ENCODE assay signal across 1 mouse cellular context in genomic region chr7:80396427-80396826, GRCm38 (mm10).
TF ChIP-seq lines count a peak whose summit lies in the region.

No protein-coding gene starts in this region.

TF ChIP-seq in CH12.LX, 34 proteins besides CTCF, POLR2A, EP300 and RAD21:
- TF ChIP-seq SMC3 (IDR thresholded peaks at IDR 0.05; ENCODE audit: low read depth, low read length), result peak; percentile 26
